Mouse (Mus musculus): ENCODE data around the gene Ablim1. TPM values are rescaled to one million over a fixed set of nuclear protein-coding genes. Genes with fewer than 3 reads are reported as not detected.

Ablim1 gene
- total and polyA plus RNA-seq, 3 experiments = 101 to 454 (median 418) TPM

- Histone ChIP-seq H3K4me3 (no peak overlapping the region), H3K27ac (peak overlapping the region; percentile 78), H3K36me3 (ENCODE audit: control insufficient read depth, insufficient read depth, low read length) (peaks cover 58% of the 10 kb centered on the region), H3K27me3 (ENCODE audit: control insufficient read depth, insufficient read depth, low read length) (no peaks in the 10 kb centered on the region), H3K4me1 (ENCODE audit: control insufficient read depth, insufficient read depth, low read length) (peaks cover 48% of the 10 kb centered on the region), H3K9ac (ENCODE audit: low read depth, low read length) (no peak overlapping the region), H3K79me2 (replicated peaks; ENCODE audit: control insufficient read depth, insufficient read depth, low read length) (no peaks in the 10 kb centered on the region; the same call in 1 of the 2 replicates)
- WGBS = 66% methylated on average over 11 of the region's 11 CpGs
- TF ChIP-seq POLR2A (IDR thresholded peaks at IDR 0.05; ENCODE audit: insufficient read depth, low read depth, low read length) (no peak), EP300 (IDR thresholded peaks at IDR 0.05; ENCODE audit: insufficient read depth, low read depth, low read length) (0 out of 2 replicates have a peak, but pooled peaks have one; percentile 28)
- intact Hi-C loops (cut with DNase I) = no loop called here
- peak in 1 of 2 experiments; percentile 49 for DNase-seq
Observed at GRCm38 (mm10) chr19:57100753-57101446, 213.8 kb downstream of the Ablim1 start.

GRCm38 (mm10) chr19:57099986-57100385 is 214.7 kb downstream of the Ablim1 start:
- no peak overlapping the region for H3K9ac ChIP-seq (ENCODE audit: low read depth, low read length)
- H3K27me3 ChIP-seq (ENCODE audit: control insufficient read depth, insufficient read depth, low read length) = no peaks in the 10 kb centered on the region
- no peak overlapping the region for H3K4me3 ChIP-seq
- intact Hi-C loops (cut with DNase I) = loop anchor here (5.0 kb wide), 1 partner anchor 32 kb away; no protein-coding TSS in a partner anchor
- 75% methylated on average over 9 of the region's 9 CpGs for WGBS
- H3K4me1 ChIP-seq (ENCODE audit: control insufficient read depth, insufficient read depth, low read length) = peaks cover 40% of the 10 kb centered on the region
- peaks cover 61% of the 10 kb centered on the region for H3K36me3 ChIP-seq (ENCODE audit: control insufficient read depth, insufficient read depth, low read length)
- H3K27ac ChIP-seq = peak overlapping the region; percentile 78
- TF ChIP-seq POLR2A (IDR thresholded peaks at IDR 0.05; ENCODE audit: insufficient read depth, low read depth, low read length) (no peak), CTCF (IDR thresholded peaks at IDR 0.05) (no peak), EP300 (IDR thresholded peaks at IDR 0.05; ENCODE audit: insufficient read depth, low read depth, low read length) (no peak)
- H3K79me2 ChIP-seq (replicated peaks; ENCODE audit: control insufficient read depth, insufficient read depth, low read length) = no peaks in the 10 kb centered on the region; the same call in 1 of the 2 replicates
- peak in 1 of 2 experiments; percentile 31 for DNase-seq

DNA sequence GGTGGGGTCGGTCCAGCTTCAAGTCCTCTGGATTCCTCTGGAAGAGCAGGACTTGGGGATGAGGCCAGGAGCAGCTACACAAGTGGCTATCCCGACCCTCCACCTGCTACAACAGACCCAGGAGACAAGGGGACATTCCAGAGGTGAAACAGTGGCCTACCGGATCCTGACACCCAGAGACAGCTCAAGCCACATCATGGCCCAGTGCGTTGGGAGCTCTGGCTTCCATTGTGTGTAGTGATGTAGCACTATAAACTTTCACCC is 215.7 kb downstream of the Ablim1 start:
- H3K4me3 ChIP-seq = no peak overlapping the region
- H3K79me2 ChIP-seq (replicated peaks; ENCODE audit: control insufficient read depth, insufficient read depth, low read length) = no peaks in the 10 kb centered on the region; the same call in 1 of the 2 replicates
- H3K27ac ChIP-seq = peak overlapping the region; percentile 78
- 21% methylated on average over 4 of the region's 4 CpGs for whole genome bisulfite sequencing
- H3K4me1 ChIP-seq (ENCODE audit: control insufficient read depth, insufficient read depth, low read length) = peaks cover 39% of the 10 kb centered on the region
- no peaks in the 10 kb centered on the region for H3K27me3 ChIP-seq (ENCODE audit: control insufficient read depth, insufficient read depth, low read length)
- intact Hi-C loops (cut with DNase I) = loop anchor here (5.0 kb wide), 1 partner anchor 33 kb away; no protein-coding TSS in a partner anchor
- H3K9ac ChIP-seq (ENCODE audit: low read depth, low read length) = 0 out of 2 replicates have a peak overlapping the region, but pooled peaks have one; percentile 1
- H3K36me3 ChIP-seq (ENCODE audit: control insufficient read depth, insufficient read depth, low read length) = peaks cover 61% of the 10 kb centered on the region
- DNase-seq = peak; percentile 55 to 61
- TF ChIP-seq CTCF (IDR thresholded peaks at IDR 0.05) (no peak), EP300 (IDR thresholded peaks at IDR 0.05; ENCODE audit: insufficient read depth, low read depth, low read length) (peak; percentile 6; the same call in 1 of the 2 replicates)

DNA sequence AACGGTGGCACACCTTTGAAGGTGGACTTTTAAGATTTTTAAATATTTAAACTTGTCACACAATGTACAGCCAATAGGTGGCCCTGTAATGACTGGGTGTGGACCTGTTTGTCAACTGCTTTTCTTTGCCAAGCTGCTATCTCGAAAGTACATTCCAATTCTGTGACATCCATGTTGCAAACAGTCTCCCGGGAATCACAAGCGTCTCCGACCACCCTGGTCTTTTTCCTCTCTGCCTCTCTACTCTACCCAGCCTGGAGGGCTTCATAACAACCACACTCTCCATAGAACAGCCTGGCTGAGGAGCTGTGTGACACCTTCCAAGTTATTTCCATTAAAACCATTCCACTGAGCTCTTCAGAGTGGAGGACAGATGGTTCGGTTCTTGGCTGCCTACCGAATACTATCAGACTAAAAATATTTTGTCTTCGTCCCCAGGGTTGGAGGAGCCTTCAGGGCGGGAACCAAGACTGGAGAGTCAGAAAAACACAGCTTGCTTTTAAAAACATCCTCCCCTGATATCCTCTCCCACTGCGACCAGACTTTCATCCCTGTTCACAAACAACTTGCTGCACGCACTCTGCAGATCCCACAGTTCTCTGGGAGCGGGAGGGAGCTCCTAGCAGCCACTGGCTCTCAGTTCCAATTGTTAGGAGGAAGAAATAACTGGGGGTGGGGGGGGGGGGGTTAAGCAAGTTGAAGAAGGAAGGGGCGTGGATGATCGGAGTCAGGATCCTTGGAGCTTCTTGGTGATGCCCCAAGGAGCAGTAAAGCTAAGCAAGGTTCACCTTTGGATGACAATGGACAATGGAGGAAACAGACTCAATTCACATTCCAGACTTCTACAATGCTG is 216.3 kb downstream of the Ablim1 start:
- H3K4me1 ChIP-seq (ENCODE audit: control insufficient read depth, insufficient read depth, low read length) = peaks cover 36% of the 10 kb centered on the region
- peak; percentile 68 for TF ChIP-seq POLR2A (IDR thresholded peaks at IDR 0.05; ENCODE audit: insufficient read depth, low read depth, low read length)
- peak; percentile 67 for TF ChIP-seq CTCF (IDR thresholded peaks at IDR 0.05)
- TF ChIP-seq EP300 (IDR thresholded peaks at IDR 0.05; ENCODE audit: insufficient read depth, low read depth, low read length) = no peak; the same call in 1 of the 2 replicates
- H3K27ac ChIP-seq = peak overlapping the region; percentile 78
- H3K4me3 ChIP-seq = peak overlapping the region; percentile 4; the same call in 1 of the 2 replicates
- intact Hi-C loops (cut with DNase I) = loop anchor here (5.0 kb wide), 1 partner anchor 34 kb away; no protein-coding TSS in a partner anchor
- peak; percentile 76 to 85 for DNase-seq
- H3K27me3 ChIP-seq (ENCODE audit: control insufficient read depth, insufficient read depth, low read length) = no peaks in the 10 kb centered on the region
- H3K79me2 ChIP-seq (replicated peaks; ENCODE audit: control insufficient read depth, insufficient read depth, low read length) = no peaks in the 10 kb centered on the region; the same call in 1 of the 2 replicates
- H3K9ac ChIP-seq (ENCODE audit: low read depth, low read length) = peak overlapping the region; percentile 23; the same call in 1 of the 2 replicates
- 8% methylated on average over 14 of the region's 14 CpGs for WGBS
- peaks cover 58% of the 10 kb centered on the region for H3K36me3 ChIP-seq (ENCODE audit: control insufficient read depth, insufficient read depth, low read length)

DNA sequence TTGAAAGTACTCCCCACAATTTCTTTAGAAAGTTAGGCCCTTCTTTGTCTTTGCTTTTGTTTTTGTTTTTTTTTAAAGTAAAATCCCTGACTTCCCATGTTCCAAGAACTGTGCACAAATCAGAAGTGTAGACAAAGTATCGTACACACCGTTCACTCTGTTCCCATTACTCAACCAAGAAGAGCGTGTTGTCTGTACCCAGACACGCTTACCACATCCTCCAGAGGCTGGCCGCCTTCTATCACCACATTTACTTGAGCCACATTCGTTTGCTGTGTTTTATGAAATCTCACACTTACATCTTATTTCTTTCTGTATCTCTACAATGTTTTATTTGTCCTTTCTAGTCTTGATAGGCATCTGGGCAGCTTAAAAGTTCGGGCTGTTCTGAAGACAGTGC is 219.4 kb downstream of the Ablim1 start:
- TF ChIP-seq POLR2A (IDR thresholded peaks at IDR 0.05; ENCODE audit: insufficient read depth, low read depth, low read length) = no peak
- no peak for TF ChIP-seq CTCF (IDR thresholded peaks at IDR 0.05)
- TF ChIP-seq EP300 (IDR thresholded peaks at IDR 0.05; ENCODE audit: insufficient read depth, low read depth, low read length) = no peak
- no peak for DNase-seq
- Histone ChIP-seq H3K4me1 (ENCODE audit: control insufficient read depth, insufficient read depth, low read length) (peaks cover 39% of the 10 kb centered on the region), H3K4me3 (no peak overlapping the region), H3K27me3 (ENCODE audit: control insufficient read depth, insufficient read depth, low read length) (no peaks in the 10 kb centered on the region), H3K27ac (peak overlapping the region; percentile 43), H3K36me3 (ENCODE audit: control insufficient read depth, insufficient read depth, low read length) (peaks cover 61% of the 10 kb centered on the region), H3K79me2 (replicated peaks; ENCODE audit: control insufficient read depth, insufficient read depth, low read length) (no peaks in the 10 kb centered on the region; the same call in 1 of the 2 replicates), H3K9ac (ENCODE audit: low read depth, low read length) (no peak overlapping the region)
- WGBS = 78% methylated on average over 7 of the region's 7 CpGs
- intact Hi-C loops (cut with DNase I) = loop anchor here (5.0 kb wide), 1 partner anchor 37 kb away; no protein-coding TSS in a partner anchor

Measured in heart, adult 2 months (tissue).